Mouse (Mus musculus): ENCODE measurements around the gene Olfr287. TPM values are rescaled to one million over a fixed set of nuclear protein-coding genes. Genes with fewer than 3 reads are reported as not detected.

Olfr287 gene
- not detected for polyA plus RNA-seq (2014; fragmentation: Illumina TruSeq; extraction: RNeasy Lipid Tissue Mini Kit (QIAGEN cat#74804); ENCODE audit: low read depth, low replicate concordance)

DNA sequence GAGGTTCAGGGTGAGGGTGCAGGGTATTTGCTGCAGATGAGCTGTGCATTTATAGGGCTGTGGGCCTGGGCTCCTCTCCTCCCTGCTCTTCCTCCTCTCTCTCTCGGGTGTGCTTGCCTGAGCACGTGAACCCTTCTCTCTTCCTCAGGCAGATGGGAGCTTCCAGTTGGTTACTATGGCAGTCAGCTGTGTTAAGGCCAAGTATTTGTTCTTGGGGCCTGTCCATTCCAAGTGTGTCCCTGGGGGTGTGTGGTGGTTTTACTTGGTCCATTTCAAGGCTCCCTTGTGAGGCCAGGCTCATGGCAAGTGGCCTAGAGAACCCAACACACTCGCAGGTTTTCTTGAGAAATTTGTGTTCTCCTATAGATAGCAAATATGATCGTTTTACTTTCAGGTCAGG is at the start of gene Olfr287, which contains the start of gene Gm44579:
Gene Olfr287, minus strand, starts transcription at position 180 of the 400 bp plus-strand sequence.
Gene Gm44579, minus strand, starts transcription at position 101 of the 400 bp plus-strand sequence.

DNA sequence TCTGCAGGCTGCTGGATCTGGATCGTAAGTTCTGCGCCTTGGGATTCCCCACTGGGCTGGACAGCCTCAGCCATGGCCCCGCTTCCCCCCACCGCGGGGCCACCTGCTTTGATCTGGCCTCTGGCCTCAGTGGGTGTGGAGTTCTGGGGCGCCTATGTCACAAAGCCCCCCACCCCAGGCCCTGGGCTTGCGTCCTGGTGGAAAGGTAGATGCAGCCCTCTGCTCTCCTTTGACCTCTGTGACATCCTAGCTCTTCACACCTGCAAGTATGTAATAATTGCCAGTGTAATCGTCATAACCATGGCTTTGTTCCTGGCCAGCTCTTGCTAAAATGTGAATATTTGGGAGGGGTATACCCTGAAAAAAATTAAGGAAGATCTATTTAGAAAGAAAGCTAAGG is 36.3 kb upstream of the Olfr287 start, which contains the start of gene H1fnt:
Gene H1fnt, minus strand, starts transcription at position 101 of the 400 bp plus-strand sequence.

DNA sequence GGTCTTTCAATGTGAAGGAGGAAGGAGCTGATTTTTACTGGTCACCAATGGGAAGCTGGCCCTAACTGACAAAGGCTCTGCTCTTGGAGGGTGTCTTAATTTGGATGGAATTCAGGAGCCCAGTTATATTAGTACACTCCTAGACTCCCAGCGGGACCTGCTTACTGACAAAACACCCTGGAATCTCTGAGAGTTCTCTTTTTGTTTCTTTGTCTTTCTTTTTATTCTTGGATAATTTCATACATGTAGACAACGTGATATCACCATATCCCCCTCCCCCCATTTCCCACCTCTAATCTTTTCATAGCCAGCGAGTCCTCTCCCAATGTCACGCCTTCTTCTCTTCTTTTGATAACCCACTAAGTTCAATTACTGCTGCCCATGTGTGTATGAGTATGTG is 13.5 kb upstream of the Olfr287 start, which contains the start of gene Olfr286:
Gene Olfr286, minus strand, starts transcription at position 101 of the 400 bp plus-strand sequence.

DNA sequence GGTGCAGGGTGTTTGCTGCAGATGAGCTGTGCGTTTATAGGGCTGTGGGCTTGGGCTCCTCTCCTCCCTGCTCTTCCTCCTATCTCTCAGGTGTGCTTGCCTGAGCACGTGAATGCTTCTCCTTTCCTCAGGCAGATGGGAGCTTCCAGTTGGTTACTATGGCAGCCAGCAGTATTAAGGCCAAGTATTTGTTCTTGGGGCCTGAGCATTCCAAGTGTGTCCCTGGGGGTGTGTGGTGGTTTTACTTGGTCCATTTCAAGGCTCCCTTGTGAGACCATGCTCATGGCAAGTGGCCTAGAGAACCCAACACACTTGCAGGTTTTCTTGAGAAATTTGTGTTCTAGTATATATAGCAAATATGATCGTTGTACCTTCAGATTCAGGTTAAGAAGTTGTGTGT is 25.4 kb downstream of the Olfr287 start, which contains the start of gene Olfr288:
Gene Olfr288, minus strand, starts transcription at position 101 of the 400 bp plus-strand sequence.

DNA sequence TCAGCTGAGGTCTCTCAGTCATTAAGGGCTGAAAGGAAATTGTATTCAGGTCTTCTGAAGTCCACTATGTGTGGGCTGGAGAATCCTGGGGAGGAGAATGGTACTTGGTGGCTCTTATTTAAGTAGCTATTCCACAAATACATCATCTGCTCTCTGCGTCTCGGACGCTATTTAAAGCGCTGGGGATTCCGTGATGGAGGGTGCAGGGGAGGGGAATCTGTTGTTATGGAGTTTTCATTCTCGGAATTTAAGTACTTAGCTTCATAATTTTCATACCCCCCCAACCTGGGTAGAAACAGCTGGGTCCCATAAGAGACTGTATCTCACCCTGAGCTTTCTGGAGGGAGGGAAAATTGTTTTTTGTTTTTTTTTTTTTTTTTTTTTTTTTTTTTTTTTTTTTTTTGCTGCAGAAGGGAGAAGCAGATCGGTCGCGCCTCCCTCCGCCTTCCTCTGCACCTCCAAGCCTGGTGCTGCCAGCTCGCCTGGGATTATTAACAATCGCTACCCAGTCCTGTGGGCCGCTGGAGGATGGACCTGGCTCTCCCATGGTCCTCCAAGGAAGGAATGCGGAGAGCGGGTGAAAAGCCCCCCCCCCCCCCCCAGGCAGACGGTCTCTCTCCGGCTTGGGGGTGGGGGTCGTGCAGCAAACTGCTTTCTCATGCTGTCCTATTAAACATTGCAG is 53.8 kb downstream of the Olfr287 start, which contains the start of gene Ccdc184:
Gene Ccdc184, plus strand, starts transcription at position 196 of the 682 bp plus-strand sequence.

DNA sequence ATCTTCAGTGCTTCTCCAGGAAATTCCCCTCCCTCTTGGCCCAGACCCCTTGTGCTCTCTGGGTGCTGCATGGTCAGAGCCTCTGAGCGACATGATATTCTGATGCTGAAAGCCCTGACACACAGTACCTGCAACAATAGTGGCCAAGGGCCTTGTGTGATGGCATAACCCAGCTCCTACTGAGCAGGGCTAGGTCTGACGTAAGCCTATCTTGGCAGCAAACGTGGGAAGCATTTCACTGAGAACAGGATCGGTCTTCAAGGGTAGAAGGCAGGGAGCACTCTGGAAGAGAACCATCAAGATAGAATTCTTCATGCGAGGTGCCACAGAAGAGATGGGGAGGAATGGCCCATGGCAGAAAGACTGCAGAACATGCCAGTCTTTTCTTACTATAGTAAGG is 55.3 kb downstream of the Olfr287 start, which contains the start of gene Asb8:
Gene Asb8, minus strand, starts transcription at position 101 of the 400 bp plus-strand sequence.

Other genes starting within 250 kb of the Olfr287 start
- not detected for gene Col2a1, start 216.4 kb downstream of the Olfr287 start, polyA plus RNA-seq (2014; fragmentation: Illumina TruSeq; extraction: RNeasy Lipid Tissue Mini Kit (QIAGEN cat#74804); ENCODE audit: low read depth, low replicate concordance)
- gene Pfkm, start 128.5 kb downstream of the Olfr287 start, polyA plus RNA-seq (2014; fragmentation: Illumina TruSeq; extraction: RNeasy Lipid Tissue Mini Kit (QIAGEN cat#74804); ENCODE audit: low read depth, low replicate concordance), result 2.1 TPM
- gene Senp1, start 127.3 kb downstream of the Olfr287 start, polyA plus RNA-seq (2014; fragmentation: Illumina TruSeq; extraction: RNeasy Lipid Tissue Mini Kit (QIAGEN cat#74804); ENCODE audit: low read depth, low replicate concordance), result 38.8 TPM
- 33.2 TPM for gene Asb8, start 55.4 kb downstream of the Olfr287 start, polyA plus RNA-seq (2014; fragmentation: Illumina TruSeq; extraction: RNeasy Lipid Tissue Mini Kit (QIAGEN cat#74804); ENCODE audit: low read depth, low replicate concordance)
- not detected for gene Ccdc184, start 53.9 kb downstream of the Olfr287 start, polyA plus RNA-seq (2014; fragmentation: Illumina TruSeq; extraction: RNeasy Lipid Tissue Mini Kit (QIAGEN cat#74804); ENCODE audit: low read depth, low replicate concordance)
- not detected for gene Olfr288, start 25.5 kb downstream of the Olfr287 start, polyA plus RNA-seq (2014; fragmentation: Illumina TruSeq; extraction: RNeasy Lipid Tissue Mini Kit (QIAGEN cat#74804); ENCODE audit: low read depth, low replicate concordance)
- gene Gm44579, start 79 bp downstream of the Olfr287 start, polyA plus RNA-seq (2014; fragmentation: Illumina TruSeq; extraction: RNeasy Lipid Tissue Mini Kit (QIAGEN cat#74804); ENCODE audit: low read depth, low replicate concordance), result not detected
- not detected for gene Olfr286, start 13.4 kb upstream of the Olfr287 start, polyA plus RNA-seq (2014; fragmentation: Illumina TruSeq; extraction: RNeasy Lipid Tissue Mini Kit (QIAGEN cat#74804); ENCODE audit: low read depth, low replicate concordance)
- gene H1fnt, start 36.2 kb upstream of the Olfr287 start, polyA plus RNA-seq (2014; fragmentation: Illumina TruSeq; extraction: RNeasy Lipid Tissue Mini Kit (QIAGEN cat#74804); ENCODE audit: low read depth, low replicate concordance), result not detected
- gene Zfp641, start 75.1 kb upstream of the Olfr287 start, polyA plus RNA-seq (2014; fragmentation: Illumina TruSeq; extraction: RNeasy Lipid Tissue Mini Kit (QIAGEN cat#74804); ENCODE audit: low read depth, low replicate concordance), result 0.98 TPM
- gene Olfr285, start 96.3 kb upstream of the Olfr287 start, polyA plus RNA-seq (2014; fragmentation: Illumina TruSeq; extraction: RNeasy Lipid Tissue Mini Kit (QIAGEN cat#74804); ENCODE audit: low read depth, low replicate concordance), result not detected
- not detected for gene Olfr284, start 119.9 kb upstream of the Olfr287 start, polyA plus RNA-seq (2014; fragmentation: Illumina TruSeq; extraction: RNeasy Lipid Tissue Mini Kit (QIAGEN cat#74804); ENCODE audit: low read depth, low replicate concordance)
- not detected for gene Olfr283, start 159.9 kb upstream of the Olfr287 start, polyA plus RNA-seq (2014; fragmentation: Illumina TruSeq; extraction: RNeasy Lipid Tissue Mini Kit (QIAGEN cat#74804); ENCODE audit: low read depth, low replicate concordance)
- gene Olfr282, start 210.2 kb upstream of the Olfr287 start, polyA plus RNA-seq (2014; fragmentation: Illumina TruSeq; extraction: RNeasy Lipid Tissue Mini Kit (QIAGEN cat#74804); ENCODE audit: low read depth, low replicate concordance), result not detected
- gene Olfr281, start 231.5 kb upstream of the Olfr287 start, polyA plus RNA-seq (2014; fragmentation: Illumina TruSeq; extraction: RNeasy Lipid Tissue Mini Kit (QIAGEN cat#74804); ENCODE audit: low read depth, low replicate concordance), result not detected
- not detected for gene OR5BS1P, start 248.8 kb upstream of the Olfr287 start, polyA plus RNA-seq (2014; fragmentation: Illumina TruSeq; extraction: RNeasy Lipid Tissue Mini Kit (QIAGEN cat#74804); ENCODE audit: low read depth, low replicate concordance)

Measured in sigmoid colon, adult 10 weeks (tissue).